Mouse (Mus musculus): Measurements from ENCODE around the gene Tnxb. TPM values are rescaled to one million over a fixed set of nuclear protein-coding genes. Genes with fewer than 3 reads are reported as not detected.
"Not testable (repeated sequence)": the region's sequence is repeated elsewhere in the genome, so short reads cannot be mapped to it uniquely, and the experiment has no call there.

Tnxb gene
- polyA plus RNA-seq, 1 experiment from 2014 or later: 0.75 TPM

DNA sequence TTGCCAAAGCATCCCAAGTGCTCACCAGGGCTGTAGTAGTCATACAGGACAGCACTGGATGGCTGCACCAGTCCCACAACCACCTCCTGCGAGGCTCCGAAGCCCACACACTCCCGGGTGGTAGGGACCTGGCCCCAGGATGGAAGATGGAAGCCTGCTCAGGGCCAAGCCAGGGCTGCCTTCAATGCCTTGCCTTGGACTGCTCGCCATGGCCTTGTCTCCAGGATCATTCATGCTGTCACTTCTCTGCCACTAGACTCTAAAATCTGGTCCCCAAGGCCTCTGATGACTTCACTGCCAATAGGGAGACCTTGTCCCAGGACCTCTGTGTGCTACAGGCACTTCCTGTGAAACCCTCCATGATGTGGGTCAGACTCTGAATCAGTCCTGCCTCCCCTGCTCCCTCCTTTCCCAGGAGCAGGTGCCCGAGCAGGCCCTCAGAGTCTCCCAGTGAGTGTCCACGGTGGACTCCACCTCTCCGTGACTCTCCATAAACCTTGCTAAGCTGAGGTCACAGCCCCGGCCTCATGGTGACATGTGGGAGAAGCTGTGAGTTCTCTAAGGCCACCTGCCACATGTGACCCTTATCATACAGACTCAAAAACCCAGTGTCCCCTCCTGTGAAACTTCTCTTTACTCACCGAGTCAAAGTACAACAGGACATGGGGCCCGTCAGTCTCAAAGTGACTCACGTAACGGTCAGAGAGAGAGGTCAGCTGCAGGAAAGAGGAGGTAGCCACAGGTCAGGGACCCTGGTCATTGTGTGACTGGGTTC, 59.6 kb downstream of the Tnxb start:
- H3K9me3 ChIP-seq (replicated peaks); H3K4me2 ChIP-seq; ATAC-seq (replicated peaks; ENCODE audit: low FRiP score); H3K27me3 ChIP-seq; H3K27ac ChIP-seq; H3K36me3 ChIP-seq; H3K4me3 ChIP-seq (replicated peaks); H3K4me1 ChIP-seq; H3K9ac ChIP-seq: not testable (repeated sequence)
- 75% methylated on average over 12 of the region's 12 CpGs for WGBS

- WGBS: 87% methylated on average over 5 of the region's 5 CpGs
- not testable (repeated sequence) for H3K4me3 ChIP-seq (replicated peaks)
Measured at GRCm38 (mm10) chr17:34737466-34737865, 67.1 kb downstream of the Tnxb start.

GRCm38 (mm10) chr17:34739708-34740107, 69.4 kb downstream of the Tnxb start:
- ATAC-seq (replicated peaks; ENCODE audit: low FRiP score); H3K27ac ChIP-seq; H3K36me3 ChIP-seq; H3K4me3 ChIP-seq (replicated peaks); H3K9me3 ChIP-seq (replicated peaks); H3K9ac ChIP-seq; H3K4me2 ChIP-seq; H3K4me1 ChIP-seq; H3K27me3 ChIP-seq: not testable (repeated sequence)
- WGBS: 90% methylated on average over 7 of the region's 7 CpGs

More at GRCm38 (mm10) chr17:34737466-34737865, 67.1 kb downstream of the Tnxb start:
- H3K36me3 ChIP-seq; ATAC-seq (replicated peaks; ENCODE audit: low FRiP score); H3K4me2 ChIP-seq; H3K4me1 ChIP-seq; H3K9me3 ChIP-seq (replicated peaks); H3K27ac ChIP-seq; H3K27me3 ChIP-seq; H3K9ac ChIP-seq: not testable (repeated sequence)

- WGBS: 73% methylated on average over 4 of the region's 4 CpGs
- H3K9me3 ChIP-seq (replicated peaks): no peaks in the 10 kb centered on the region
Measured at GRCm38 (mm10) chr17:34740280-34740679, 69.9 kb downstream of the Tnxb start.

DNA sequence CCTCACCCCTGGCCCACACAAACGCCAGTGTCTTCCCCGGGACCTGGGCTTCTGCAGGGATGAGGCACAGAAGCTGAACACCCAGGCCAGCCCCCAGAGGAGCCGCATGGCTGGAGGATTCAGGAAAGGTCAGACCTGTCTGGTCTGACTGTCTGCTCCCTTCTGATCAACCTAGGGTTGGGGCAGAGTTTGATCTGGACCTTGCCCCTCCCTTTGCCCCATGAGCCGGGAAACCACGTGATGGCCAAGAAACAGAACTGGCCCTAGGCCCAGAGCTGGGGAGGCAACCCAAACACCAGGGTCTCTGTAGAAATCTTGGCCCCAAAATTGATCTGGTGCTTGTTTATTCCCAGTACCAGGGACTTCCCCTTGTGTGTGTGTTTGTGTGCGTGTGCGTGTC, 73.4 kb downstream of the Tnxb start, which contains the start of gene C4b:
TSS of gene C4b (minus strand) at position 164 of the 400 bp plus-strand sequence.
- 82% methylated on average over 7 of the region's 7 CpGs for WGBS
- Histone ChIP-seq H3K36me3 (no peaks in the 10 kb centered on the region), H3K27me3 (no peaks in the 10 kb centered on the region), H3K9ac (no peak within 1 kb of the TSS), H3K4me1 (no peaks in the 10 kb centered on the region), H3K27ac (no peak within 1 kb of the TSS), H3K9me3 (replicated peaks) (peaks cover 6% of the 10 kb centered on the region), H3K4me3 (replicated peaks) (no peak within 1 kb of the TSS), H3K4me2 (no peak within 1 kb of the TSS)
- ATAC-seq (replicated peaks; ENCODE audit: low FRiP score): no peak

More at GRCm38 (mm10) chr17:34740280-34740679, 69.9 kb downstream of the Tnxb start:
- Histone ChIP-seq H3K4me2 (no peak overlapping the region), H3K4me1 (no peaks in the 10 kb centered on the region), H3K27ac (no peak overlapping the region), H3K36me3 (no peaks in the 10 kb centered on the region), H3K4me3 (replicated peaks) (no peak overlapping the region), H3K27me3 (no peaks in the 10 kb centered on the region), H3K9ac (no peak overlapping the region)
- ATAC-seq (replicated peaks; ENCODE audit: low FRiP score): no peak

GRCm38 (mm10) chr17:34744206-34744605, 73.9 kb downstream of the Tnxb start:
- Histone ChIP-seq H3K36me3 (no peaks in the 10 kb centered on the region), H3K9ac (no peak overlapping the region), H3K9me3 (replicated peaks) (peaks cover 10% of the 10 kb centered on the region), H3K4me2 (no peak overlapping the region), H3K27me3 (no peaks in the 10 kb centered on the region), H3K27ac (no peak overlapping the region), H3K4me1 (no peaks in the 10 kb centered on the region), H3K4me3 (replicated peaks) (no peak overlapping the region)
- ATAC-seq (replicated peaks; ENCODE audit: low FRiP score): no peak
- WGBS: 74% methylated on average over 6 of the region's 6 CpGs

GRCm38 (mm10) chr17:34744611-34745010, 74.3 kb downstream of the Tnxb start:
- H3K27me3 ChIP-seq; H3K4me3 ChIP-seq (replicated peaks); H3K27ac ChIP-seq; ATAC-seq (replicated peaks; ENCODE audit: low FRiP score); H3K4me2 ChIP-seq; H3K36me3 ChIP-seq; H3K9ac ChIP-seq; H3K4me1 ChIP-seq: not testable (repeated sequence)
- WGBS: 93% methylated on average over 6 of the region's 6 CpGs
- H3K9me3 ChIP-seq (replicated peaks): peaks cover 13% of the 10 kb centered on the region

- H3K9me3 ChIP-seq (replicated peaks): peaks cover 13% of the 10 kb centered on the region
- not testable (repeated sequence) for H3K36me3 ChIP-seq; H3K27ac ChIP-seq; H3K9ac ChIP-seq; H3K4me3 ChIP-seq (replicated peaks); H3K27me3 ChIP-seq; H3K4me2 ChIP-seq; ATAC-seq (replicated peaks; ENCODE audit: low FRiP score); H3K4me1 ChIP-seq
- 86% methylated on average over 4 of the region's 4 CpGs for WGBS
Measured at GRCm38 (mm10) chr17:34745166-34745565, 74.8 kb downstream of the Tnxb start.

DNA sequence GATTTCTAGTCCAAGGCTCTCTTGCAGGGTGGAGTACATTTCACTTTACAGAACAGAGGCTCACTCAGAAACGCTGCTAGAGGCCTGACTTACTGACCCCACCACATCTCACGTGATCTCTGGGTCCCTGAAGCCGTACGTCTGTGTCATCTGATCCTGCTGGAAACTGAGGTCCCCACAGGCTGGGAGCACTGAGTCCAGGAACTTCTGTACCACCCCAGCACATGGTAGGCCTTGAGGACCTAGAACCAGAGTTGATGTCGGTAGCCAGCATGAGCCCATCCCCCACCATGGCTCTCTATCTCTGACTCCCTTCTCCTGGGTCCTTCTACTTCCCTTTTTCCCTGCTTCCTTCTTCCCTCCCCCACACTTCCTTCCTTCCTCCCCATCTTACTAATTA, 76.2 kb downstream of the Tnxb start:
- Histone ChIP-seq H3K9me3 (replicated peaks) (peaks cover 13% of the 10 kb centered on the region), H3K4me3 (replicated peaks) (no peak overlapping the region), H3K9ac (no peak overlapping the region), H3K27me3 (no peaks in the 10 kb centered on the region), H3K4me2 (no peak overlapping the region), H3K27ac (no peak overlapping the region), H3K4me1 (no peaks in the 10 kb centered on the region), H3K36me3 (no peaks in the 10 kb centered on the region)
- WGBS: 42% methylated on average over 5 of the region's 5 CpGs
- no peak for ATAC-seq (replicated peaks; ENCODE audit: low FRiP score)

DNA sequence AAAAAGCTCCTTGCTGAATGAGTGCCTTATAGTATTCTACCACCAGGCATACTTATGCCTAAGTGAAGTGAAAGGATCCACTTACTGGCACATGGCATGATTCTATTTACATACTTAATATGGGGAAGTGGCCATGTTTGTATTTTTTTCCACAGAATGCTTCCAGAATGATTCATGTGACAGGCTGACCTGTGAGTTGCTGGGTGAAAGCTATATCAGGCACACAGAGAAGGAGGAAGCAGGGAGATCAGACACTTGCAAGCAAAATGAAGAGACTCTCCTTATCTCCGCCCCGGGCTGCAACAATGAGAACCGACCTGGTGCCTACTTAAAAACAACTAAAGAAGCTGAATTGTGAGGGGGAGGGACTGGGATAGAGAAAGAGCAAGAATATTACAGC, 91.1 kb downstream of the Tnxb start:
- ATAC-seq (replicated peaks; ENCODE audit: low FRiP score): no peak
- Histone ChIP-seq H3K36me3 (no peaks in the 10 kb centered on the region), H3K27ac (no peak overlapping the region), H3K9me3 (replicated peaks) (0 out of 2 replicates have a peak, but pooled peaks cover 3% of the 10 kb centered on the region), H3K4me2 (no peak overlapping the region), H3K4me1 (no peaks in the 10 kb centered on the region), H3K9ac (no peak overlapping the region), H3K4me3 (replicated peaks) (no peak overlapping the region), H3K27me3 (no peaks in the 10 kb centered on the region)
- WGBS: 63% methylated on average over 3 of the region's 3 CpGs

Data from kidney, embryonic 15.5 days (tissue).